Mouse (Mus musculus) erythroblast, embryonic 14.5 days (primary cell): Measurements from ENCODE around the gene Bahcc1.

Experiments
- GATA1 ChIP-seq: IDR thresholded peaks from 2 replicates; pipeline ENCODE4 v1.6.1; 2012; ENCODE audit warnings: low read length, inconsistent platforms, mixed read lengths
- TAL1 ChIP-seq: IDR thresholded peaks from 3 replicates; pipeline ENCODE4 v1.6.1; 2012; ENCODE audit warnings: low read length, inconsistent platforms, mixed read lengths

- no peak for TF ChIP-seq GATA1
- no peak for TF ChIP-seq TAL1
These were observed 23.8 kb downstream of the Bahcc1 start for GRCm38 (mm10) chr11:120256543-120256942.
